Mouse (Mus musculus) CD8-positive naive resting alpha-beta T cell, adult 2 months (primary cell): Measurements from ENCODE around the gene Eif4b.

Experiments
- DNase-seq, 2 experiments: peaks; one replicate each; pipeline ENCODE4 v3.0.0; 2022; ENCODE audit warnings: low read depth in 2 of 2, low spot score in 2 of 2

The Eif4b gene

DNA sequence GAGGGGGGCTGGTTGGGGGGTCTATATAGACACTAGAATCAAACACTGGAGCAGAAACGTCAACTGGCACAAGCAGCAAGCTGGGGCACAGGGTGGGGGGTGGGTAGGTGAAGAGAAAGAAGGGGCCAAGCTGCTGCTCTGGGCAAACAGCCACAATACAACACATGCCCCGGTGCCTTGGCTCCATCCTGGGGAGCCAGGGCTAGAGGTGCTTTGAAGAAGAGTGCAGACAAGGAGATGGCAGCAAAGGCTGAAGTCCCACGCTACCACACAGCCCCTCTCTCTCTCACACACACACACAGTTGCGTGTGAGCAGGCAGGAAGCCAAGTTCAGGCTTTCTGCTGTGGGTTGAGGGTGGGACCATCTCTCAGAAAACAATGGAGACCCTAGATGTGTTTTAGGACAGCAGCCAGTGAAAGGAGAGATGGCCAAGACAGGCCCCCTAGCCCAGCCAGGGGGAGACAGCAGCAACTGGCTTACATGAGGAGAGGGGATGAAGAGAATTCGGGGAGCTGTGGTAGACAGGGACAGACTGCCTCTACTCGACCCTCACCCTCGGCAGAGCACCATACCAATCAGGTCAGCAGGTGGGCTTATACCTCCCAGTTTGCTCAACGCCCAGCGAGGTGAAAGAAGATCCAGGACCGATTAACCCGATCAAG lies 43.3 kb downstream of the Eif4b start:
- DNase-seq, result no peak

- no peak for DNase-seq
These were observed 44.2 kb downstream of the Eif4b start for GRCm38 (mm10) chr15:102117461-102118443.

DNA sequence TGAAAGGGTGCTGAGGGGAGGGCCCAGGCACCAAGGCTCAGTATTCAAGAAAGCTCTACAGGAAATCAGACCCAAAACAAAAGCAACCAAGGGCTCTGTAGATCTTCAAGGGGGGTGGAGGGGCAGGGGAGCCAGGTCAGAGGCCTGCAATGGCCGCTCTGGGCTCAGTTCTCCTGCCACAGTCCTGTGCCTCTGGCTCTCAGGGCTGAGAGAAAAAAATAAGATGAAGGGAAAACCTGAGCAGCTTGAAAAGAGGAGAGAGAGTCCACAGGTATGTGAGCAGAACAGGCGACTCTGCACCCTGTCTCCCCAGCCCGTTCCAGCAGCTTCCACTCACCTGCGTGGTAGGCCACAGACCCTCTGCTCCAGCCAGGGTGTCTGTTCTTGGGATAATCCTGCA lies 45.0 kb downstream of the Eif4b start:
- DNase-seq, result no peak

GRCm38 (mm10) chr15:102119121-102119830 lies 45.7 kb downstream of the Eif4b start:
- no peak for DNase-seq

GRCm38 (mm10) chr15:102119831-102120170 lies 46.2 kb downstream of the Eif4b start:
- no peak for DNase-seq

DNA sequence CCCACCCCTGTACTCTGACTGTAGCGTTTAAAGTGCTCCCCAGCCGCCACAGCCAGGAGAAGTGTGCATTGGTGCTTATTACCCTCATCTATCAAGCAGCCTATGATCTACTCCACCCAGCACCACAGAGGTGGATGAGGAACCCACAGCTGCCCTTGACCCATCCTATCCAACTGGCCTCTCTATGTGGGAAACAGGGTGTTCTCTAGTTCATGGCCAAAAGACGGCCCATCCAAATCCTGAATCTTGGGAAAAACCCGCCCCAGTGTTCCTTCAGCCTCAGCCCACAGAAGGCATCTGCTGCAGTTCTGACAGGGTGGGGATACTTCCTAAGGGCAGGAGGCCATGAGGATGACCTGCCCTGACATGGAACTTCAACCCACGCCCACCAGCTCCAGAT lies 47.0 kb downstream of the Eif4b start:
- DNase-seq, result no peak

DNA sequence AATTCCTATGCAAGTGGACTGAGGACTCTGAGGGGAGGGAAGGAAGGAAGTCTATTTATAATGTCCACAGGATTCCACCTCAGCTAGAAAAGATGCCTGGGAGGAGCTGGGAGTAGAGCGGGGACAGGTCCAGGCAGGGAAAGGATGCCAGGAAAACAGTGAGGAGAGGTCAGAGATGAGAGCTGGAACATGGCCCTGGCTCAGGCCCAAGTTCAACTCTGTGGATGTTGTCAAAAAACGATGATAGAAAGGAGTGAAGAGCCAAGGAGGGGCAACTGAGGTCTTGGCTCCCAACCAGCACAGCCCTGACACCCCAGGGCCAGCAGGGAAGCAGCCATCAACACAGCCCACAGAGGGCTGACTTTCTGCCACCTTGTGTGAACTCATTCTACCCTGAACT lies 52.7 kb downstream of the Eif4b start:
- no peak for DNase-seq

DNA sequence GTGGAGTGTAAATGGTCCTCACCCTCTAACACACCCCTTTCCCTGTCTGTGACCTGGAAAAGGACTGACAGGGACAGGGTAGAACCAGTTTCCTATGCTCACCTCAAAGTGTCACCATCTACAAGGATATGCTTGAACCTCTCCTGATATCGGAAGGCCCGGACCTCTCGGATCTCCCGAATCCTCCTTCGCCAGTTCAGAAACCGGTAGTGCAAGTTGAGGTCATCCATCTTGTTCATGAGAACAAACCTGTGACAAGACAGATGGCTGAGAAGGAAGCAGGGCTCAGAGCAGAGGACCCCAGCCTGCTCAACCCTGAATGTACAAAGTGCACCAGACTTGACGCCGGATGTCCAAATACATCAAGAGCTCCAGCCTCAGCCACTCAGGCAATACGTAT lies 59.7 kb downstream of the Eif4b start:
- no peak for DNase-seq

DNA sequence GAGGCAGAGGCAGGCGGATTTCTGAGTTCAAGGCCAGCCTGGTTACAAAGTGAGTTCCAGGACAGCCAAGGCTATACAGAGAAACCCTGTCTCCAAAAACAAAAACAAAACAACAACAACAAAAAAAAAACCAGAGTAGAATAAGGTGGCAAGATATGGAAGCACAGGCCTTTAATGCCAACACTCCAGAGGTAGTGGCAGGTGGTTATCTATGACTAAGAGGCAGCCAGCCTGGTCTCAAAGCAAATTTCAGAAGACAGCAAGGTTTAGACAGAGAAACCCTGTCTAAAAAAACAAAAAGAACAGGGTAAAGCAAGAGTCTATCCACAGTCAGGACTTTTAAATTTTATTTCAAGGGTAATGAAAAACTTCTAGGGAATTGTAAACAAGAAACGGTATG lies 61.1 kb downstream of the Eif4b start:
- no peak for DNase-seq

DNA sequence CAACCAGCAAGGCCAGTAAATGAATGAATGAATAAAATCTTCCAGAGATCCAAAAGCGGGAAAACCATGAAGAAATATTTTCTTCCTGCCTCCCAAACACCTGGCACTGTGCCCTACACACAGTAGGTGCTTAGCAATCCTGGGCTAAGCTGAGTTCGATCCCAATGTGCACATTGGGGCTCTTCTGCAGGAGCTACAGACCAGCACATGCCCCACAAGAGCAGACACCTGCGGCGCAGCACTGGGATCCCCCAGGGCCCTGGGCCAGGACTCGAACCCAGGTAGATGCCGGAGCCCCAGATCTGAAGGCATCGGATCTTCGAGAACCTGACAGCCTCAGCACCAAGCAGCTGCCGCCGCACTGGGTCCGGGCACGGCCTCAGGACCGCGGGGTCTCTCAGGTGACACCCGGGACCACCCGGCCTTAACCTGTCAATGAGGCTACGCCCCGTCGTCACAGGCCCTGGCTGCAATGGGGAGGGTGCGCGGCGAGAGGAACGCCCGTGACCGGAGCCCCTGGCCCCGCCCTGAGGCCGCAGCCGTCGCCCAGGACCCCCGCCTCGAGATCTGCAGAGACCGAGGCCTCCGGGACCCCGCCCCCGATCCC lies 62.1 kb downstream of the Eif4b start:
- no peak for DNase-seq

GRCm38 (mm10) chr15:102136129-102136758 lies 62.7 kb downstream of the Eif4b start, which contains the start of gene Spryd3:
Gene Spryd3 (minus strand): TSS chr15:102136234.
- DNase-seq, result peak; percentile 94 to 97

GRCm38 (mm10) chr15:102141120-102141519 lies 67.5 kb downstream of the Eif4b start:
- DNase-seq, result no peak

DNA sequence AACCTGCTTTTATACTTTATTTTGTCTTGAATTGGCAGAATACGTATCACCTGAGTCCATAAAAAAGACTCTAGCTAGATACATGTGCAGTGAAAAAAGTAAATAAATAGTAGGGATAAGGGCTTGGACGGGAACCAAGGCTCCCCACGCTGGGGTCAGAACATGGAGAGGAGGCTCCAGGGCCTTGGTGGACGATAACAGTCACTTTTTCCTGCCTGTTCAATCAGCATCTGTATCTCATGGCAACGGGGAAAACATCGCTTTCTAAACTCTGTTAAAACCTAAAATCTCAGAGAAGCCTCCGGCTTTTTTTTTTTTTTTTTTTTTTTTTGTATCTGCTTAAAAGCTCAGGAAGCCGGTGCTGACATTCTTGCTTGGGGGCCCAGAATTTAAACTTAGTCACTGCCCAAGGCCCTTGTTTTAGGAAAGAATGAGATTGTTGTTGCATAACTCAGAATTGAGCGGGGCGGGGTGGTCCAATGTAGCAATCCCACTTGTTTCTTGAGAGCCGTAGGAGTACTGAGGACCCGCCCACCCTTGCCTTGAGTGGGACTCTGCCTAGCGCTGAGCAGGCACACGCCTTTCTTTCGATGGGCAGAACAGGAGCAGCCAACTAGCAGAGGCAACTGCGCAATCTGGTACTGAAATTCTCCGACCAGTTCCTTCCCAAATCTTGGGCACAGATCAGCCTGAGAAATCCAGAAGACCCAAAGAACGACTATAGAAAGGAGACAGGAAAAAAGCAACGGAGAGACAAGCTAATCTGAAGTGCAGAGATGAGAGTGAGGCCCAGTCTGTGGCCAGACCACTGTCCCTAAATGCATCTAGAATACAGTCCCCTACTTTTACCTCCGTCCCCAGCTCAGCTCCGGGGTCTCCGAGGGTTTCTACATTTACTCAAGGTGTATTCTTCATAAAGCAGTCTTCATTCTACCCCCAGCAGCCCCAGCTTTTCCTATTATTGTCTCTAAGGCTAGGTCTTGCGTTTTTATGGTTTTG lies 69.6 kb downstream of the Eif4b start:
- DNase-seq, result no peak

DNA sequence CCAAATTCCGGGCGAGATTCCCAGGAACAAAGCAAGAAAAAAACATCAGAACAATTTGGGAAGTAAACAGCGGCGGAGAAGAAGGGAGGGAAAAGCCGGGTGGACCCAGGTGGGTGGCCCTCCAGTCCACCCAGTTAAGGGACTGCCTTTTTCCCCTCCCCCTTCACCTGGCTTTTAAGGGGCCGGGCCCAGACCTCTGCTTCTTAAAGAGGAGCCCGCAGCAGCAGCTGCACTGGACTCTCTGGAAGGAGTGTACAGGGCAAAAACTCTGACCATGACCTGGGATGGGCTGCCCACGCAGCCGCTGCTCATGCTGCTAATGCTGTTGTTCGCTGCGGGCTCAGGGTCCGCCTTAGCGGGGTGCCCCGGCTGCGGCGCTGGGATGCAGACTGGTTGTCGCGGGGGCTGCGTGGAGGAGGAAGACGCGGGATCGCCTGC lies 70.7 kb downstream of the Eif4b start, which contains the start of gene Igfbp6:
Igfbp6 (plus strand) TSS at position 89 of the 438 bp plus-strand sequence.
- no peak for DNase-seq

- DNase-seq, result no peak
These were observed 71.2 kb downstream of the Eif4b start for GRCm38 (mm10) chr15:102144726-102145125.

DNA sequence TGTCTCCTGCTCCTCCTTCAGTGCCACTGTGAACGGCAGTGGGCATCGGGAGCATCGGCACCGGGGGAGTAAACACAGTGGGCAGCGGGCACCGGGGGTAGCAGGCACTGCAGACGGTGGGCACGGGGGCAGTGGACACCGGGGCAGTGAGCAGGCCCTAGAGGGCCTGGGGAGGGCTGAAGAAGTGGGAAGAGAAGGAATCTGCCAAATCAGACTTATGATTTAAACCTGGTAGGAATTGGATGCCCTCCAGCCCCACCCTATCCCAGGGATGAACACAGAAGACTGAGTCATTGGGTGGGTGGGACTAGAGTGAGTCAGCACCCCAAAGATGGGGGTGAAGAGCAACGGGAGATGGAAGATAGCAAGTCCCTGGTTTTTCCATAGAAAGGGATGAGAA lies 71.8 kb downstream of the Eif4b start:
- DNase-seq, result no peak

DNA sequence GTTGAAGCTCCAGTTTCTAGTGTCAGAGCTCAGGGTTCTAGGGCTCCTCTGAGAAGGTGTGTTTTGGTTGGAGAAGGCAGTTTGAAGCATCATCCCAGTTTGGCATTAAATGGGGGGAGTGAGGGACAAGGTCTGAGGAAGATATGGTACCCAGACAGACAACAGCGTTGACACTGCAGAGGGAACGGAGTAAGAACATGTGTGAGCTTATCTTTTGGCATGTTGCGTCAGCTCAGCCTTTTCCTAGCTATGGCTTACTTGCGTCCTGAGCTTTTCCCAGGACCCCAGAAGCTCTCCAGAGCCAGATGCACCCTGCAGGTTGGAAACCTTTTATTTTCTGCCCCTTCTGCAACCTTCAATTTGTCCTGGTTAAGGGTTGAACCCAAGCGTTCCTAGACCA lies 72.5 kb downstream of the Eif4b start:
- DNase-seq, result no peak
